Mouse (Mus musculus) brain, embryonic 14.5 days (tissue): ENCODE data around the gene Supt4a.

ENCODE experiments used
- CTCF ChIP-seq: fragments of 200-500 bp; IDR thresholded peaks from 2 replicates; pipeline ENCODE4 v1.5.1; 2012; ENCODE audit warnings: inconsistent platforms, mild to moderate bottlenecking, moderate library complexity, borderline replicate concordance; ENCODE audit not compliant: insufficient read depth, insufficient read length; ENCODE audit errors: extremely low read depth
- POLR2A ChIP-seq: fragments of 200-500 bp; IDR thresholded peaks from 2 replicates; pipeline ENCODE4 v1.6.1; 2012; ENCODE audit warnings: mild to moderate bottlenecking, inconsistent platforms, borderline replicate concordance; ENCODE audit not compliant: poor library complexity, insufficient read depth, insufficient read length, severe bottlenecking; ENCODE audit errors: extremely low read depth

DNA sequence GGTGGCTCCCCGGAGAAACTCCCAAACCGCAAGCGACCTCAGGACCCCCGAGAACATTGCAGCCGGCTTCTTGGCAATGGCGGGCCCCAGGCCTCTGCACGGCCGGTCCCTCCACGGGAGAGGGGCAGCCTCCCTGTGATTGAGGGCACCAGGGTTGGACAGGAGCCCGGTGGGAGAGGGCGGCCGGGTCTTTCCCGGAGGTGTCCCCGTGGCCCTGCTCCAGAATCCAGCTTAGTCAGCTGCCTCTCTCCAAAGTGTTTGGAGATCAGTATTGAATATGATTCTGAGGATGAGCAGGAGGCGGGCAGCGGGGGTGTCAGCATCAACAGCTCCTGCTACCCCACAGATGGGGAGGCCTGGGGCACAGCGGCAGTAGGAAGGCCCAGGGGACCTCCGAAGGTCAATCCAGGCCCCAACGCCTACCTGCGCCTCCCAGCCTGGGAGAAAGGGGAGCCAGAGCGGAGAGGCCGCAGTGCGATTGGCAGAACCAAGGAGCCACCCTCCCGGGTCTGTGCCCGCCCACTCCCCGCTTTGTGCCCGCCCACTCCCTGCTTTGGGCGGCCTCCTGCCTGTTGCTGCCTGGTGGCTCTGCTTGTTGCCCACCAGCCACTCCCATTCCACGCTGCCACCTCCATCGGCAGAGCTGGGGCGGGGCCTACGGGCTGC lies 40.9 kb downstream of the Supt4a start:
- TF ChIP-seq POLR2A (no peak), CTCF (no peak)
